Mouse (Mus musculus) adrenal gland, adult (tissue): ENCODE results near the gene Zfp661.
A peak's percentile ranks its signal among the peaks of the same experiment; 100 is the strongest.
"Not testable (repeated sequence)": the region's sequence is repeated elsewhere in the genome, so short reads cannot be mapped to it uniquely, and the experiment has no call there.

ENCODE experiments used
- DNase-seq, 2 experiments: peaks; one replicate each; pipeline ENCODE4 v3.0.0; 2022 to 2023; ENCODE audit warnings: low spot score in 1 of 2; ENCODE audit not compliant: inconsistent age in 2 of 2

Gene Zfp661

GRCm38 (mm10) chr2:127586694-127587513 is at the start of gene Zfp661, which contains the start of gene Mrps5:
Gene Zfp661, minus strand, starts transcription at chr2:127587094.
Gene Mrps5, plus strand, starts transcription at chr2:127587222.
- peak; percentile 85 to 97 for DNase-seq

- DNase-seq, result no peak
Measured at GRCm38 (mm10) chr2:127635581-127635980, 48.7 kb upstream of the Zfp661 start.

GRCm38 (mm10) chr2:127632601-127633000 is 45.7 kb upstream of the Zfp661 start:
- DNase-seq, result no peak

- no peak for DNase-seq
Measured at GRCm38 (mm10) chr2:127627990-127628570, 41.2 kb upstream of the Zfp661 start.

GRCm38 (mm10) chr2:127627354-127627753 is 40.5 kb upstream of the Zfp661 start:
- no peak for DNase-seq

GRCm38 (mm10) chr2:127625659-127626058 is 38.8 kb upstream of the Zfp661 start:
- no peak for DNase-seq

- DNase-seq, result no peak
Measured at GRCm38 (mm10) chr2:127624786-127625185, 37.9 kb upstream of the Zfp661 start.

- no peak for DNase-seq
Measured at GRCm38 (mm10) chr2:127622065-127622464, 35.2 kb upstream of the Zfp661 start.

GRCm38 (mm10) chr2:127619311-127619710 is 32.4 kb upstream of the Zfp661 start:
- no peak for DNase-seq

GRCm38 (mm10) chr2:127612288-127612687 is 25.4 kb upstream of the Zfp661 start:
- DNase-seq, result no peak

GRCm38 (mm10) chr2:127611386-127611785 is 24.5 kb upstream of the Zfp661 start:
- no peak for DNase-seq

- DNase-seq, result no peak
Measured at GRCm38 (mm10) chr2:127608986-127609385, 22.1 kb upstream of the Zfp661 start.

GRCm38 (mm10) chr2:127608234-127608633 is 21.3 kb upstream of the Zfp661 start:
- peak in 1 of 2 experiments; percentile 66 for DNase-seq

GRCm38 (mm10) chr2:127605203-127605602 is 18.3 kb upstream of the Zfp661 start:
- no peak for DNase-seq

GRCm38 (mm10) chr2:127603383-127603782 is 16.5 kb upstream of the Zfp661 start:
- DNase-seq, result not testable (repeated sequence)

GRCm38 (mm10) chr2:127590840-127591239 is 3.9 kb upstream of the Zfp661 start:
- DNase-seq, result no peak

GRCm38 (mm10) chr2:127590204-127590603 is 3.3 kb upstream of the Zfp661 start:
- DNase-seq, result no peak

- no peak for DNase-seq
Measured at GRCm38 (mm10) chr2:127588897-127589296, 2.0 kb upstream of the Zfp661 start.

- no peak for DNase-seq
Measured at GRCm38 (mm10) chr2:127587514-127587844, 585 bp upstream of the Zfp661 start.

GRCm38 (mm10) chr2:127584436-127584858 is 2.4 kb downstream of the Zfp661 start:
- peak; percentile 95 to 98 for DNase-seq

GRCm38 (mm10) chr2:127573322-127573721 is 13.6 kb downstream of the Zfp661 start:
- DNase-seq, result no peak
